Mouse (Mus musculus): Measurements from ENCODE around the gene Homer2. TPM values are rescaled to one million over a fixed set of nuclear protein-coding genes. Genes with fewer than 3 reads are reported as not detected.

The Homer2 gene
- total and polyA plus RNA-seq, 3 experiments, result 0.08 TPM; not detected in 2

DNA sequence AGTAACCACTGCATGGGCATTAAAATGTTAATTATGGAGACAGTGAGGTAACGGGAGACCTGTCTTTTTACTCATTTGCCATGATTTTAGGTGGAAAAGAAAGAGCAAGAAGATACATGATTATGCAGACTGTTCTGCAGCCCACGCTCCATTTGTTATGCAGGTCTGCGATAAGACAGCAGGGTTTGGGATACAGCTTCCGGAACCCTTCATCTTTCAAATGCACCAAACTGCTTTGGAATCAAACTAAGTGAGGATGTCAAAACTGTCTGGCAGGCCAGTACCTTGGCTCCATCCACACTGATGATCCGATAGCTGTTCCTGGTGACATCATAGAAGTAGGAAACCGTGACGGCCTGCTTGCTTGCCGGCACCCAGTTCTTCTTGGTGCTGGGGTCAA lies 58.1 kb downstream of the Homer2 start:
- Histone ChIP-seq H3K4me3 (replicated peaks in 1 of 3; ENCODE audit: low read depth in 2 of 3, low read length in 2 of 3, poor library complexity in 1 of 3) (no peak overlapping the region), H3K79me2 (replicated peaks; ENCODE audit: control insufficient read depth, extremely low read depth, insufficient read depth, poor library complexity, severe bottlenecking) (no peaks in the 10 kb centered on the region), H3K27me3 (replicated peaks) (peaks cover 35% of the 10 kb centered on the region), H3K9ac (ENCODE audit: insufficient read depth, low read depth) (no peak overlapping the region), H3K9me3 (replicated peaks; ENCODE audit: low read length) (no peaks in the 10 kb centered on the region), H3K4me2 (ENCODE audit: insufficient read depth, low read depth, poor library complexity, severe bottlenecking) (no peak overlapping the region), H3K4me1 (ENCODE audit: control insufficient read depth in 1 of 2, insufficient read depth in 2 of 2) (peaks cover 0 to 6% of the 10 kb centered on the region in 2 experiments; a peak in 2 of 4 replicates), H3K27ac (ENCODE audit: insufficient read depth, low read depth) (no peak overlapping the region), H3K36me3 (replicated peaks in 1 of 2; ENCODE audit: control insufficient read depth in 1 of 2, insufficient read depth in 1 of 2, low read length in 1 of 2) (no peaks in the 10 kb centered on the region)
- no peak for TF ChIP-seq POLR2A (IDR thresholded peaks at IDR 0.05; ENCODE audit: low read depth, low read length)
- no peak for TF ChIP-seq MEF2A (IDR thresholded peaks at IDR 0.05; ENCODE audit: borderline replicate concordance, low read depth, low read length)
- TF ChIP-seq HCFC1 (IDR thresholded peaks at IDR 0.05; ENCODE audit: low read depth, low read length), result no peak
- TF ChIP-seq ZC3H11A (IDR thresholded peaks at IDR 0.05; ENCODE audit: low read depth, low read length), result no peak
- TF ChIP-seq NELFE (IDR thresholded peaks at IDR 0.05; ENCODE audit: low read depth, low read length), result no peak
- no peak for TF ChIP-seq MAFK (IDR thresholded peaks at IDR 0.05; ENCODE audit: insufficient replicate concordance, low read length)
- no peak for TF ChIP-seq MYC (IDR thresholded peaks at IDR 0.05; ENCODE audit: low read depth, low read length)
- TF ChIP-seq MAX (IDR thresholded peaks at IDR 0.05; ENCODE audit: low read length), result no peak
- TF ChIP-seq JUND (conservative IDR thresholded peaks at IDR 0.05; ENCODE audit: low read depth, low read length), result no peak
- no peak for TF ChIP-seq USF2 (conservative IDR thresholded peaks at IDR 0.05; ENCODE audit: low read depth, low read length)
- TF ChIP-seq NRF1 (IDR thresholded peaks at IDR 0.05; ENCODE audit: low read depth, low read length), result no peak
- no peak for TF ChIP-seq RAD21 (IDR thresholded peaks at IDR 0.05; ENCODE audit: low read depth, low read length)
- no peak for TF ChIP-seq ZKSCAN1 (IDR thresholded peaks at IDR 0.05; ENCODE audit: borderline replicate concordance, low read depth, low read length)
- dilution Hi-C loops (cut with MboI; ENCODE audit: extremely low pct_ligation_motif_present, extremely low pct_unique_long_range_greater_than_20kb, low sequenced_read_pairs), result no loop called here
- DNase-seq (ENCODE audit: extremely low read depth), result no peak
- in situ Hi-C loops (cut with MboI; ENCODE audit: low pct_ligation_motif_present, low pct_unique_long_range_greater_than_20kb, low sequenced_read_pairs), result no loop called here

DNA sequence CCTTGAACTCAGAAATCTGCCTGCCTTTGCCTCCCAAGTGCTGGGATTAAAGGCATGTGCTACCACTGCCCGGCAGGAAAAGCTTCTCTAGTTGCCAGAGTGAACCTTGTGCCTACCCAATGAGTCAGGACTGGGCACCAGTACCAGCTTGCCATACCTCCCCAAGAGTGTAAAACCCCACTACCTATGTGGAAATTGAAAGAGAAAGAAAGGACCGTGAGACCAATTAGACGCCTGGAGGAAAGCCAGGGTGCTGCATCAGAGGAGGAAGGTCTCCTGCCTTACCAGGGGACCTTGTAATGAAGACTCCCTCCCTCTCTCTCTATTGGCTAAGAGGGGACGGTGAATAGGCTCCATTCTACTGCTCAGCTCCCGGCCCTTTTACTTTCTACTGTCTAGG lies 59.4 kb downstream of the Homer2 start:
- Histone ChIP-seq H3K4me1 (ENCODE audit: control insufficient read depth in 1 of 2, insufficient read depth in 2 of 2) (peaks cover 0 to 6% of the 10 kb centered on the region in 2 experiments; a peak in 2 of 4 replicates), H3K36me3 (replicated peaks in 1 of 2; ENCODE audit: control insufficient read depth in 1 of 2, insufficient read depth in 1 of 2, low read length in 1 of 2) (no peaks in the 10 kb centered on the region), H3K79me2 (replicated peaks; ENCODE audit: control insufficient read depth, extremely low read depth, insufficient read depth, poor library complexity, severe bottlenecking) (no peaks in the 10 kb centered on the region), H3K4me3 (replicated peaks in 1 of 3; ENCODE audit: low read depth in 2 of 3, low read length in 2 of 3, poor library complexity in 1 of 3) (no peak overlapping the region), H3K4me2 (ENCODE audit: insufficient read depth, low read depth, poor library complexity, severe bottlenecking) (0 out of 2 replicates have a peak overlapping the region, but pooled peaks have one; percentile 2), H3K9ac (ENCODE audit: insufficient read depth, low read depth) (no peak overlapping the region), H3K27ac (ENCODE audit: insufficient read depth, low read depth) (no peak overlapping the region), H3K27me3 (replicated peaks) (peaks cover 40% of the 10 kb centered on the region), H3K9me3 (replicated peaks; ENCODE audit: low read length) (no peaks in the 10 kb centered on the region)
- in situ Hi-C loops (cut with MboI; ENCODE audit: low pct_ligation_motif_present, low pct_unique_long_range_greater_than_20kb, low sequenced_read_pairs), result no loop called here
- TF ChIP-seq IRF4 (IDR thresholded peaks at IDR 0.05; ENCODE audit: low read depth, low read length) (no peak), NELFE (IDR thresholded peaks at IDR 0.05; ENCODE audit: low read depth, low read length) (no peak)
- dilution Hi-C loops (cut with MboI; ENCODE audit: extremely low pct_ligation_motif_present, extremely low pct_unique_long_range_greater_than_20kb, low sequenced_read_pairs), result no loop called here
- no peak for DNase-seq (ENCODE audit: extremely low read depth)
